Mouse (Mus musculus): ENCODE data around the gene Olfr697. TPM values are rescaled to one million over a fixed set of nuclear protein-coding genes. Genes with fewer than 3 reads are reported as not detected.
"Not testable (repeated sequence)": the region's sequence is repeated elsewhere in the genome, so short reads cannot be mapped to it uniquely, and the experiment has no call there.

Gene Olfr697
- not detected in 2 replicates for polyA plus RNA-seq (2014; fragmentation: Nextera tagmentation; extraction: Ambion mirVana)

DNA sequence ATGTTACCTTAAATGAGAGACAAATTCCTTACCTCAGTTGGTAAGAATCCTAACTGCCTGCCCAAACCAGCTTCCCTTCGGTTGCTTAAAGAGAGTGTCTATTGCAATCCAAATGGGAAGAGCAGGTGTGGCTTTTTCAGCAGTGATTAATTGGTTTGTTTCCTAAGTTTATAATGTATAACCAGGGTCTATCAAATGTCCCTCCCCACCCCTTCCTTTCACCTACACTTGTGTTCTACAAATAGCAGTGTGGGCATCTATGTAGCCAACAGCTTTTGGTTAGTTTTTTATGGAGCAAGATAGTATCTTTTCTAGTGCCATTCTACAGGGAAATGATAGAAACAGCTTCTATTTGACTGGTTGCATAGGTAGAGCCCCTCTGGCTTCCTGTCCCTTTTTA is at the start of gene Olfr697:
Olfr697 (minus strand) TSS at position 101 of the 400 bp plus-strand sequence.
- ATAC-seq (no peak), DNase-seq (ENCODE audit: low spot score) (no peak)
- Histone ChIP-seq H3K4me3 (ENCODE audit: low read depth, low read length) (no peak within 1 kb of the TSS), H3K4me1 (ENCODE audit: control insufficient read depth, insufficient read depth, low read length) (no peaks in the 10 kb centered on the region), H3K9me3 (replicated peaks; ENCODE audit: control insufficient read depth, low read length) (no peaks in the 10 kb centered on the region), H3K9ac (ENCODE audit: low read length) (no peak within 1 kb of the TSS), H3K4me2 (ENCODE audit: low read length) (no peak within 1 kb of the TSS), H3K27me3 (replicated peaks; ENCODE audit: control insufficient read depth, insufficient read depth, low read length) (no peaks in the 10 kb centered on the region), H3K27ac (ENCODE audit: low read depth, low read length) (no peak within 1 kb of the TSS), H3K36me3 (ENCODE audit: control insufficient read depth, insufficient read depth, low read length) (no peaks in the 10 kb centered on the region)
- WGBS = 89% methylated on average over 1 of the region's 1 CpGs

DNA sequence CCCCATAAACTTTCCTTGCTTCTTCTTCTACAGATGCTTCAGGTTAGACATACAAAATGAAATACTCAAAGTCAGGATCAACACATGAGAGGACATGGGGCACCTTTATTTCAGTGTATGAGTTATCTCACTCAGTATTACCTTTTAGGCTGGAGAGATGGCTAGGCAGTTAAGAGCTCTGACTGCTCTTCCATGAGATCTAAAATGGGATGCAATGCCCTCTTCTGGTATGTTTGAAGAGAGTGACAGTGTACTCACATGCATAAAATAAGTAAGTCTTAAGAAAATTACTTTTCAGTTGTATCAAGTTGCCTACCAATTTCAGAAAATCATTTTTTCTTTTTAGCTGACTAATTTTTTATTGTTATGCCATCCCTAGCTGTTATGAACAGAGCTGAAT is 46.1 kb upstream of the Olfr697 start:
- no peaks in the 10 kb centered on the region for H3K36me3 ChIP-seq (ENCODE audit: control insufficient read depth, insufficient read depth, low read length)
- DNase-seq (ENCODE audit: low spot score) (no peak), ATAC-seq (no peak)
- no peaks in the 10 kb centered on the region for H3K4me1 ChIP-seq (ENCODE audit: control insufficient read depth, insufficient read depth, low read length)
- no peak overlapping the region for H3K4me3 ChIP-seq (ENCODE audit: low read depth, low read length)
- no peak overlapping the region for H3K9ac ChIP-seq (ENCODE audit: low read length)
- H3K9me3 ChIP-seq (replicated peaks; ENCODE audit: control insufficient read depth, low read length) = no peaks in the 10 kb centered on the region
- no peak overlapping the region for H3K4me2 ChIP-seq (ENCODE audit: low read length)
- H3K27ac ChIP-seq (ENCODE audit: low read depth, low read length) = no peak overlapping the region
- H3K27me3 ChIP-seq (replicated peaks; ENCODE audit: control insufficient read depth, insufficient read depth, low read length) = no peaks in the 10 kb centered on the region

DNA sequence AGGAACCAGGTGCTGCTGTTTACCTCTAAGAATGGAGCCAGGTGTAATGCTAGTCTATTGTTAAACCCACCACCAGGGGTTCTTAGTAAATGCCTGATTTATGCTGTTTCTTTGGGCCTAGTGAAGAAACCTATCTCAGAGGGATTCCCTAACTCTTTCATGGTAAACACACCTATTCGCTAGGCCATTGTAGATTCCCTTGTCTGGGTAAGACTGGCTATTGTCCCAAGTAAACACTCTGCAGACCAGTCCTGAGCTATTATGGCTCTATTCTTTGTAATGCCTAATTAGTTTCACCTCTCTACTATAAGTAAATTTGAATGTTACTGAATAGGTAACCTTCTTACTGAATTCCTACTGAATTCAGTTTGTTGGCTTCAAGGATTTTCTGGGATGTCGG is 18.8 kb upstream of the Olfr697 start:
- not testable (repeated sequence) for H3K27me3 ChIP-seq (replicated peaks; ENCODE audit: control insufficient read depth, insufficient read depth, low read length); ATAC-seq; H3K27ac ChIP-seq (ENCODE audit: low read depth, low read length); H3K9ac ChIP-seq (ENCODE audit: low read length); H3K4me2 ChIP-seq (ENCODE audit: low read length); H3K9me3 ChIP-seq (replicated peaks; ENCODE audit: control insufficient read depth, low read length); H3K4me1 ChIP-seq (ENCODE audit: control insufficient read depth, insufficient read depth, low read length); H3K36me3 ChIP-seq (ENCODE audit: control insufficient read depth, insufficient read depth, low read length); H3K4me3 ChIP-seq (ENCODE audit: low read depth, low read length); DNase-seq (ENCODE audit: low spot score)
- 92% methylated on average over 2 of the region's 2 CpGs for WGBS

DNA sequence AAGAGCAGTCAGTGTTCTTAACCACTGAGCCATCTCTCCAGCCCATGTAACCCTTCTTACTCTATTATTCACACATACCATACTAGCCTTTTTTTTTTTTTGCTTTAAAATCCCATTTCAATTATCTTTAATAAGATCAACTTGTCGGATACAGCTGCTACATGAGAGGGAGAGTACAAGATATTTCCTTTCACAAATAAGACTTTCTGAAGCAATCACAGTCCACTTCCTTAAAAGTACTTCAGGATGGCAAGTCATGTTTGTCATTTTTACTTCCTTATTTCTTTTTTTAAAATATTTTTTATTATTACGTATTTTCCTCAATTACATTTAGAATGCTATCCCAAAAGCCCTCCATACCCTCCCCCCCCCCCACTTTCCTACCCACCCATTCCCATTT is 16.6 kb upstream of the Olfr697 start:
- Histone ChIP-seq H3K27ac (ENCODE audit: low read depth, low read length) (no peak overlapping the region), H3K9ac (ENCODE audit: low read length) (no peak overlapping the region), H3K4me1 (ENCODE audit: control insufficient read depth, insufficient read depth, low read length) (no peaks in the 10 kb centered on the region), H3K27me3 (replicated peaks; ENCODE audit: control insufficient read depth, insufficient read depth, low read length) (no peaks in the 10 kb centered on the region), H3K4me3 (ENCODE audit: low read depth, low read length) (no peak overlapping the region), H3K36me3 (ENCODE audit: control insufficient read depth, insufficient read depth, low read length) (no peaks in the 10 kb centered on the region), H3K4me2 (ENCODE audit: low read length) (no peak overlapping the region), H3K9me3 (replicated peaks; ENCODE audit: control insufficient read depth, low read length) (no peaks in the 10 kb centered on the region)
- WGBS = 91% methylated on average over 2 of the region's 2 CpGs
- ATAC-seq = no peak
- DNase-seq (ENCODE audit: low spot score) = no peak

DNA sequence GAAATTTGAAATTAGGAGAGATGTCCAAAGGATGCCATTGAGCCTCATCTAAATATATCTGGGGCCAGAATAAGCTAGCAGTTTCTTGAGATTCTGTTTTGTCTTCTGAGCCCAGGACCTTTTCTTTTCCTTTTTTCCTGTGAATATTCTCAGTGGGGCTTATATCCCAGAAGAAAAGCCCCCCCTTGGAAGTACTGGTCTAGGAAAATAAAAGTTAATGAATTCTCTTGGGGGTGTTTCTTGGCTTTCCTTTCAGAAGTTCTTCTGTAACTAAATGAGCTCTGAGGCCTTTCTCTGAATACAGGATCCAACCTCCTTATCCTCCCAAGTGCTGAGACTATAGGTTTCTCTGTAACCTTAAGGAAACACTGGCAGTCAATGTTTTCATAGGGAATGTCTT is 13.1 kb upstream of the Olfr697 start, which contains the start of gene Olfr698:
Olfr698 (minus strand) TSS at position 101 of the 400 bp plus-strand sequence.
- H3K27me3 ChIP-seq (replicated peaks; ENCODE audit: control insufficient read depth, insufficient read depth, low read length) = no peaks in the 10 kb centered on the region
- no peak within 1 kb of the TSS for H3K9ac ChIP-seq (ENCODE audit: low read length)
- H3K4me3 ChIP-seq (ENCODE audit: low read depth, low read length) = no peak within 1 kb of the TSS
- H3K4me1 ChIP-seq (ENCODE audit: control insufficient read depth, insufficient read depth, low read length) = no peaks in the 10 kb centered on the region
- H3K27ac ChIP-seq (ENCODE audit: low read depth, low read length) = no peak within 1 kb of the TSS
- H3K4me2 ChIP-seq (ENCODE audit: low read length) = no peak within 1 kb of the TSS
- no peaks in the 10 kb centered on the region for H3K36me3 ChIP-seq (ENCODE audit: control insufficient read depth, insufficient read depth, low read length)
- no peak for ATAC-seq
- no peak for DNase-seq (ENCODE audit: low spot score)
- no peaks in the 10 kb centered on the region for H3K9me3 ChIP-seq (replicated peaks; ENCODE audit: control insufficient read depth, low read length)

DNA sequence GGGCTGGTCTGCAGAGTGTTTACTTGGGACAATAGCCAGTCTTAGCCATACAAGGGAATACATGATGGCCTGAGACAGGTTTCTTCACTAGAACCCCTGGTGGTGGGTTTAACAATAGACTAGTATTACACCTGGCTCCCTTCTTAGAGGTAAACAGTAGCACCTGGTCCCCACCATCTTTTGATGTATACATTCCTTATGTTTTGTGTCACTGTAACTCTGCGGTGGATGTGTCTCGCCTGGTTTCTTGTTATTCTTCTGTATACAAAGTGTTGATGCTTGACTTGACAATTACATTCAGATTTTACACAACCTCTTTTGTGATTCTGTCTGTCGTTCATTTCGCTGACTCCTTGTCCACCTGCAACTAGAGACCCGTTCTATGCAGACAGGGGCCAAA is 3.6 kb upstream of the Olfr697 start:
- Histone ChIP-seq H3K36me3 (ENCODE audit: control insufficient read depth, insufficient read depth, low read length) (no peaks in the 10 kb centered on the region), H3K27ac (ENCODE audit: low read depth, low read length) (no peak overlapping the region), H3K9ac (ENCODE audit: low read length) (no peak overlapping the region), H3K4me3 (ENCODE audit: low read depth, low read length) (no peak overlapping the region), H3K4me2 (ENCODE audit: low read length) (no peak overlapping the region), H3K4me1 (ENCODE audit: control insufficient read depth, insufficient read depth, low read length) (no peaks in the 10 kb centered on the region), H3K9me3 (replicated peaks; ENCODE audit: control insufficient read depth, low read length) (no peaks in the 10 kb centered on the region), H3K27me3 (replicated peaks; ENCODE audit: control insufficient read depth, insufficient read depth, low read length) (no peaks in the 10 kb centered on the region)
- no peak for DNase-seq (ENCODE audit: low spot score)
- ATAC-seq = no peak
- WGBS = 91% methylated on average over 5 of the region's 5 CpGs

DNA sequence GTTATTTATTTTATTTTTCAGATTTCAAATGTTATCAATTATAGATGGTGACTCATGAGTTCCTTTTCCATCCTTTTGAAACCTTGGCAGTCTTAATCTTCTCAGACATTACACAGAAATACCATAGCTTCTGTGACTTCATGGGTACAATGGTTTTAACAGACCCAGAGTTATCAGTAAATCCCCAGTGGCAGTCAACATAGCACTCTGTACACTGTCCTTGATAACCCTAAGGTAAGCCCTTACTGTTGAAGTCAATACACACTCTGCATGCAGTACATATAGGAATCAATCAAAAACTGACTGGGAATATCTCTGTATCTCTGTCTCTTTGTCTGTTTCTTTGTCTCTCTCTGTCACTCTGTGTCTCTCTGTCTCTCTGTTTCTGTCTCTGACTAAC is 5.2 kb downstream of the Olfr697 start:
- H3K36me3 ChIP-seq (ENCODE audit: control insufficient read depth, insufficient read depth, low read length) = no peaks in the 10 kb centered on the region
- no peaks in the 10 kb centered on the region for H3K4me1 ChIP-seq (ENCODE audit: control insufficient read depth, insufficient read depth, low read length)
- H3K4me3 ChIP-seq (ENCODE audit: low read depth, low read length) = no peak overlapping the region
- no peaks in the 10 kb centered on the region for H3K27me3 ChIP-seq (replicated peaks; ENCODE audit: control insufficient read depth, insufficient read depth, low read length)
- H3K4me2 ChIP-seq (ENCODE audit: low read length) = no peak overlapping the region
- no peak overlapping the region for H3K9ac ChIP-seq (ENCODE audit: low read length)
- H3K27ac ChIP-seq (ENCODE audit: low read depth, low read length) = no peak overlapping the region
- no peaks in the 10 kb centered on the region; the same call in 1 of the 2 replicates for H3K9me3 ChIP-seq (replicated peaks; ENCODE audit: control insufficient read depth, low read length)
- DNase-seq (ENCODE audit: low spot score) (no peak), ATAC-seq (no peak)

DNA sequence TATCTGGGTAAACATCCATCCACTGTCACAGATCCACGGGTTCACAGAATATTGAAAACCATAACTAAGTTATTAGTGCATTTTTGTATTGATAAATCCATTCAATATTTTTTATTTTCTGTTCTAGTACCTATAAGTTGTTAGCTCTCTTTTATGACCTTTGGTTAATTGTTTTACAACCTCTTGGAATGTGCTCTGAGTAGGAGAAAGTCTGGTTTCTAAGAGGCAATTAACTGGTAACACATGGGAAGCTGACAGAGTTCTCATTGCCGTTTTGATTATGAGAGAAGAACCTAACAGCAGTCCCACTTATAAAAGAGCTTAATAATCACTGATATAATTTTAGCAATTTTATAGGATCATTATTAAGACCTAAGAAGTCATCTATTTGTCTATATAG is 8.5 kb downstream of the Olfr697 start:
- no peaks in the 10 kb centered on the region; the same call in 1 of the 2 replicates for H3K9me3 ChIP-seq (replicated peaks; ENCODE audit: control insufficient read depth, low read length)
- 70% methylated on average over 2 of the region's 2 CpGs for WGBS
- H3K27me3 ChIP-seq (replicated peaks; ENCODE audit: control insufficient read depth, insufficient read depth, low read length) = no peaks in the 10 kb centered on the region
- DNase-seq (ENCODE audit: low spot score) (no peak), ATAC-seq (no peak)
- no peak overlapping the region for H3K4me2 ChIP-seq (ENCODE audit: low read length)
- H3K4me1 ChIP-seq (ENCODE audit: control insufficient read depth, insufficient read depth, low read length) = no peaks in the 10 kb centered on the region
- no peak overlapping the region for H3K4me3 ChIP-seq (ENCODE audit: low read depth, low read length)
- H3K9ac ChIP-seq (ENCODE audit: low read length) = no peak overlapping the region
- no peaks in the 10 kb centered on the region for H3K36me3 ChIP-seq (ENCODE audit: control insufficient read depth, insufficient read depth, low read length)
- no peak overlapping the region for H3K27ac ChIP-seq (ENCODE audit: low read depth, low read length)

DNA sequence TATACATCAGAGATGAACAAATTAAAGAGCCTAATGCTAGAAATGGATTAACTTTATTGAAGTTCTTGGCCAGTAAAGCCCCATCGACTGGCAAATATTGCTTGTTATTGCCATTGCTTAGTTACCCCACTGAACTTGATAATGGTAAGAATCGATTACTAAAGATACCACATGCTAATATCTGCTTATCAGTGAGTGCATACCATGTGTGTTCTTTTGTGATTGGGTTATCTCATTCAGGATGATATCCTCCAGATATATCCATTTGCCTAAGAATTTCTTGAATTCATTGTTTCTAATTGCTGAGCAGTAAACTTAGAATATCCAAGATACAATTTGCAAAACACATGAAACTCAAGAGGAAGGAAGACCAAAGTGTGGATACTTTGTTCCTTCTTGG is 16.6 kb downstream of the Olfr697 start:
- WGBS = 92% methylated on average over 2 of the region's 2 CpGs
- not testable (repeated sequence) for ATAC-seq

DNA sequence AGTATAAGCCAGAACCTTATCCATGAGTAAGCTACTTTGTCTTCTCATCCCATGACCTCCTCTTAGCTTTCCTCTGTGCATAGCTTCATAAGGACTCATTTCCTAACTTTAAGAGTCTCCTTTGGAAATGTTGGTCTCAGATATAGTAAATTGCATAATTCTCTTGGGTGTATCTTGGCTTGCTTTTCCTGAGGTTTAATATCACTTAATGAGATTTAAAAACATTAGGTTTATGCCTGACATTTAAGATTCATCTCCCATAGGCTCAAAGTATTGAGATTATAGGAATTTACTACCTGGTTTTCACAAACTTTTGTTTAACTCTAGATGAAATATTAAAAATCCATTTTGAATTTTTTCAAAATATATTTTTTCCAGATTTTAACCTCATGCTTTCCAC is 25.9 kb downstream of the Olfr697 start, which contains the start of gene Olfr695:
Olfr695 (minus strand) TSS at position 101 of the 400 bp plus-strand sequence.
- H3K27me3 ChIP-seq (replicated peaks; ENCODE audit: control insufficient read depth, insufficient read depth, low read length) = no peaks in the 10 kb centered on the region
- no peak within 1 kb of the TSS for H3K9ac ChIP-seq (ENCODE audit: low read length)
- no peak within 1 kb of the TSS for H3K27ac ChIP-seq (ENCODE audit: low read depth, low read length)
- DNase-seq (ENCODE audit: low spot score) (no peak), ATAC-seq (no peak)
- no peaks in the 10 kb centered on the region for H3K4me1 ChIP-seq (ENCODE audit: control insufficient read depth, insufficient read depth, low read length)
- no peak within 1 kb of the TSS for H3K4me2 ChIP-seq (ENCODE audit: low read length)
- no peaks in the 10 kb centered on the region for H3K9me3 ChIP-seq (replicated peaks; ENCODE audit: control insufficient read depth, low read length)
- H3K36me3 ChIP-seq (ENCODE audit: control insufficient read depth, insufficient read depth, low read length) = no peaks in the 10 kb centered on the region
- H3K4me3 ChIP-seq (ENCODE audit: low read depth, low read length) = no peak within 1 kb of the TSS

More for the DNA sequence above, 16.6 kb downstream of the Olfr697 start:
- not testable (repeated sequence) for H3K4me1 ChIP-seq (ENCODE audit: control insufficient read depth, insufficient read depth, low read length); H3K27ac ChIP-seq (ENCODE audit: low read depth, low read length); H3K9me3 ChIP-seq (replicated peaks; ENCODE audit: control insufficient read depth, low read length); H3K4me3 ChIP-seq (ENCODE audit: low read depth, low read length); DNase-seq (ENCODE audit: low spot score); H3K4me2 ChIP-seq (ENCODE audit: low read length); H3K27me3 ChIP-seq (replicated peaks; ENCODE audit: control insufficient read depth, insufficient read depth, low read length); H3K36me3 ChIP-seq (ENCODE audit: control insufficient read depth, insufficient read depth, low read length); H3K9ac ChIP-seq (ENCODE audit: low read length)
